Mouse (Mus musculus) thymus, postnatal 0 days (tissue): ENCODE measurements at regions not wholly inside any gene's neighbourhood (a gene's known extent, or its start where the extent isn't known, plus 50 kb on each side); places are given as distances from the start of the nearest gene placed in this dataset.

Experiments used
- DNase-seq: peaks from one replicate; pipeline ENCODE4 v3.0.0-alpha.2; 2015; ENCODE audit warnings: low spot score

- DNase-seq = no peak
Observed at GRCm38 (mm10) chr16:49570031-49570430, 129.0 kb upstream of the Ift57 start.

GRCm38 (mm10) chr16:49572485-49573170, 126.4 kb upstream of the Ift57 start:
- no peak for DNase-seq

DNA sequence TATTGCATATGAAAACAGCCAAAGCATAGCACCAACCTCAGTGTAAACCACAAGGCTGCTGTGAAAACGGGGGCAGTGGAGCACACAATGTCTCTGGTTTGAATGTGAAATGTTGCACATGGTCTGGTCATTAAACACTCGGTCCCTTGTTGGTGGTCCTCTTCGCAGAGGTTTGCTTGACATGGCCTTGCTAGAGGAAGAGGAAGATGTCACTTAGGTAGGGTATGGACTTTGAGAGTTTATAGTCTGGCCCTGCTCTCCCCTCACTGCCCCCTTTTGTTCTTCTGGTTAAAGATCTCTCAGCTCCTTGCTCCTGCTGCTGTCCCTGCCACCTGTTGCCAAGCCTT, 125.9 kb upstream of the Ift57 start:
- no peak for DNase-seq

DNA sequence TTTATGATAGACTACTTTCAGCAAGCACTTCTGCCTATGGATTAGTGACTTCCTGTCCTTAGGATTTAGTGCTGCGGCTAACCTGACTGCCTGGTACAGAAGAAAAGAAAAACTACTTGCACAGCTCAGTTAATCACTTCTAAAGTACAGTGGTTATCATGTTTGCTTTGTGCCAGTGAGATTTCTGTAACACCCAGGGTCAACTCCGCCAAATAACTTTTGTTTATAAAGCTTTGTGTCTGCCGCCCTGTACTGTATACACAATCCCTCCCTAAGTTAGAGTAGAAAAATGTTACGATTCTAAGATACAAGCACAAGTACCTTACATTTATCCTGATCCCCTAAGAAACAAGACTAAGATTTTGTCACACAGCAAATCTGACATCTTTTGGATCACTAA, 120.1 kb upstream of the Ift57 start:
- DNase-seq = no peak

DNA sequence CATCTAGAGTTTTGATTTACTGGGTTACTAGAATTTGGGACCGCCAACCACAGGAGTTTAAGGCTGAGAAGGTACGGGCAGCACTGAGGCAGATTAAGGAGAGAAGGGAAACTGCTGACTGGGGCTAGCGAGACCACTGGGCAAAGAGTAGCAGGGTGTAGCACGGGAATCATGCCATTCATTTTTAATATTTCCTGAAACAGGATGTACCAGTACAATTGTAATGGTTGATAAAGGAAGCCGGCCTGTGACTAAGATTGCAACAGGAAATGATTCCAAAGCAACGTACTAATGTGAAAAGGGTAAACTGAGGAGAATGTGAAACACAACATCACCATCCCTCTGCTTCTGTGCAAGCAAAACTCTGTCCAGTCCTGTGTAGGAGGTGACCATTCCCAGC, 118.3 kb upstream of the Ift57 start:
- DNase-seq = no peak

- DNase-seq = no peak
Observed at GRCm38 (mm10) chr16:49606500-49606899, 92.5 kb upstream of the Ift57 start.

- DNase-seq = no peak
Observed at GRCm38 (mm10) chr16:49614801-49615200, 84.2 kb upstream of the Ift57 start.

- DNase-seq = no peak
Observed at GRCm38 (mm10) chr16:49615342-49616020, 83.6 kb upstream of the Ift57 start.

DNA sequence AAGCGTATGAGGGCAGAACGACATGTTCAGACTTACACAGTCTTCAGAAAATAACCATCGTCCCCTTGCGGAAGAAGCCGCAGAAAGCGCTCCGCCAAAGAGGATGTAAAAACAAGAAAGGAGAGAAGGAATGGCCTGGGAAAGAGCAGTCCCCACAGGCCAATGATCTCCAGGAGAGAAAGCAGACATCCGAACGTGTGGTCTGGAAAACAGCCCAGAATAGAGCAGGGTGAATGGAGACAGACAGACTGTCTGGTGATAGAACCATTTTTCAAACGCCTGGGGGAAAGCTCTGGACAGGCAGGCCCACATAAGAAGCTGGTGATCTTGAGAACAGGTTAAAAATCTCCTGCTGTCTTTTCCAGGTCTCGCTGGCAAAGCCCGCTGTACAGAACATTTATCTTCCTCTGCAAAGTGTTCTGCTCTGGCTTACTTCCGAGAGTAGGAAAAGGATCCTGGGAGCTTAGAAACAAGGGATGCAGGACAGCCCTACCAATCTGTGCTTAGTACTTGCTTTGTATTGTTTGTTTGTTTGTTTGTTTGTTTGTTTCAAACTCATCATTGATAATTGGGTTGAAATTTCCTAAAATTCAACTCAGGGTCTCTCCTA, 82.7 kb upstream of the Ift57 start:
- no peak for DNase-seq

- DNase-seq = no peak
Observed at GRCm38 (mm10) chr16:49633502-49633901, 65.5 kb upstream of the Ift57 start.

- no peak for DNase-seq
Observed at GRCm38 (mm10) chr16:49635506-49635905, 63.5 kb upstream of the Ift57 start.

DNA sequence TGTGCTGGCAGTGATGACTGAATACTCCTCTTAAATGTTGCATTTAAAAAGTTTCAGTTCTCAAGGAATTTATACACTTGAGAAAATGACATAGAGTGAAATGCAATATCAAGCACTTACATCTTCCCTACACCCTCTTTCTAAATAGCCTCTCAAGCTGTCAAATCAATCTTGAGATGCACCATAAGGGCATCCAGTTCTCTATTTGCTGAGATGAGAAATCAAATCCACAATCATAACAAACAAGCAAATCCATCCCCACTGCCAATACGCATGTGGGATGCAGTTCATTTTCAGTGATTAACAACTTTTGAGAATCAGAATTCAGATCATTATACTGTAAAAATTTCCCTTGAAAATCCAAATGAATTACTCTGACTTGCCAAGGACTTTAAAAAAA, 62.6 kb upstream of the Ift57 start:
- DNase-seq = no peak

DNA sequence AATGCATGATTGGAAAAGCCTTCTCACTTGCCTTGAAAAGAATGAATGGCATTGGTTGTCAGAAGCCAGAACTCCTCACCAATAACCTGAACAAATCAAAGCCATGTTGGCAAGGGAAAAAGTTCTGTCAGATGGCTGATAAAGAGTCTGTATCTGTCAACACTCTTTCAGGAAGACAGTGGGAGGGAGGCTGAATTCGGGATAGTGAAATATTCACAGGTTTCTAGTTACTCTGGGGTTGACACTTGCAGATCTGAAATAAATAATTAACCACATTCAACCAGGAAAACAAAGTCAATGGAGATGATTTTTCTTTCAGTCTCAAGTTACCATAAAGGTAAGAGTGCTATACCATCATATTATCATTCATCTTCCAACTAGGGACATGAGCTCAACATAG, 56.3 kb upstream of the Ift57 start:
- DNase-seq = no peak

GRCm38 (mm10) chr16:49644416-49644815, 54.6 kb upstream of the Ift57 start:
- DNase-seq = no peak

DNA sequence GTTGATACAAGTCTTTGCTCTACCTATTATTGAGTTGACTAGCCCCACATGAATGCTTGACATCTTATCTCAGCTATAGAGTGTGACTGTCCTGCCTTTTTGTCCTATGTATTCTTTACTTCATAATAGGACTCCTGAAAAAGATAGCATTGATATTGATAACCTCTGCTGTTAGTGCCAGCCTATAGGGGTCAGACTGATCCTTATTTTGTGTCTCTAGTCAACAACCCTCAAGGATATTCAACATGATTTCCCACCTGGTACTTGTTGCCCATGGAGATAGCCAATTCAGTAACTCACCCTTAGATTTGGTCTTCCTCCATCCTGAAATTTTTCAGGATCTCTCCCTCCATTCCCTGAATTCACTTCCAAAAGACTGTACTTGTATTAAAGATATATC, 52.6 kb upstream of the Ift57 start:
- no peak for DNase-seq
